Mouse (Mus musculus): ENCODE results near the gene Tead1. TPM values are rescaled to one million over a fixed set of nuclear protein-coding genes. Genes with fewer than 3 reads are reported as not detected.

Tead1 gene
- polyA plus RNA-seq, 1 experiment = 210 TPM

DNA sequence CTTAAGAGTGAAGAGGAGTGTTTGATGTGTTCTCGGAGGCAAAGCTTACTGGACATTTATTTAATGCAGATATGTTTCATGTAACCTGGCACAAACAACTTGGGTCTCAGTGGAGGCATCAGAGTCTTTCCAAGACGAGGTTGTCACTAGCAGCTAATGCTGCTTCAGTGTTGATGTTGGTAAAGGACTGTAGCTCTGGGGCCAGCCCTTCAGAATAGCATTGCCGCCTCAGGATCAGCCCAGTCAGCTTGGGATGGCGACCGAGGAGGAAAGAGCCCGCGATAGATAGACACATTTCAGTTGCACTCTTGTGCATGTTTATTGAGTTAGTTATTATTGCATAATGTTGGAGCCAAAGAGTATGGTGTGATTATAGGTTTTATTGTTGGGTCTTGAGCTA lies 108.2 kb downstream of the Tead1 start:
- Histone ChIP-seq H3K9ac (ENCODE audit: low read depth, poor library complexity, severe bottlenecking) (no peak overlapping the region), H3K9me3 (replicated peaks; ENCODE audit: control insufficient read depth, insufficient read depth, low read length, poor library complexity, severe bottlenecking) (no peaks in the 10 kb centered on the region), H3K36me3 (ENCODE audit: control insufficient read depth, insufficient read depth, low read length, poor library complexity, severe bottlenecking) (no peaks in the 10 kb centered on the region), H3K4me3 (ENCODE audit: low read depth, low read length) (no peak overlapping the region), H3K27ac (ENCODE audit: insufficient read depth, low read length) (no peak overlapping the region), H3K4me1 (ENCODE audit: control insufficient read depth, insufficient read depth, low read length) (peaks cover 5% of the 10 kb centered on the region), H3K27me3 (ENCODE audit: control insufficient read depth, insufficient read depth, low read length, poor library complexity, severe bottlenecking) (no peaks in the 10 kb centered on the region)
- TF ChIP-seq POLR2A (IDR thresholded peaks at IDR 0.05; ENCODE audit: insufficient read depth, low read length) (no peak), CTCF (IDR thresholded peaks at IDR 0.05; ENCODE audit: low read depth, low read length) (no peak), EP300 (IDR thresholded peaks at IDR 0.05; ENCODE audit: insufficient read depth, low read depth, low read length) (no peak)

DNA sequence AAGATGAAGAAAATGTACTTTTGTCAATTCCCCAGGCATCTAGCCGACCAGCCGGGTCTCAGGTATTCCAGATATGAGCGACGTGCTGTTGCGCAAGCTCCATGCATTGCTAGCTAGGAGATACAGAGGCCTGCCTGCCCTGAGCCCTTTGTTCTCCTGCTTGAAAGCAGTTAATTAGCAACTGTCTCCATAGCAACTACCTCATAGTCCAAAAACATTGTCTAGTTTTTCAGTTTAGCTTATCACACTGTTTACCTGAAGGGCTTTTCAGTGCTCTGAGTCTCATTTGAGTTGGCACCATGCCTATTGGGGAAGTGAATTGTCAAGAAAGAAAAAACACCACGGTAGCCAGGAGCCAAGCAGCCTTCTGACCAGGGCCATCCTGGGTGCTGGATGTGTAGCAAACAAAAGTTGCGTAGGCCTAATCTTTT lies 109.2 kb downstream of the Tead1 start:
- Histone ChIP-seq H3K27me3 (ENCODE audit: control insufficient read depth, insufficient read depth, low read length, poor library complexity, severe bottlenecking) (no peaks in the 10 kb centered on the region), H3K9me3 (replicated peaks; ENCODE audit: control insufficient read depth, insufficient read depth, low read length, poor library complexity, severe bottlenecking) (no peaks in the 10 kb centered on the region), H3K36me3 (ENCODE audit: control insufficient read depth, insufficient read depth, low read length, poor library complexity, severe bottlenecking) (no peaks in the 10 kb centered on the region), H3K4me1 (ENCODE audit: control insufficient read depth, insufficient read depth, low read length) (peaks cover 5% of the 10 kb centered on the region), H3K9ac (ENCODE audit: low read depth, poor library complexity, severe bottlenecking) (no peak overlapping the region), H3K4me3 (ENCODE audit: low read depth, low read length) (no peak overlapping the region), H3K27ac (ENCODE audit: insufficient read depth, low read length) (no peak overlapping the region)
- TF ChIP-seq EP300 (IDR thresholded peaks at IDR 0.05; ENCODE audit: insufficient read depth, low read depth, low read length) (no peak), CTCF (IDR thresholded peaks at IDR 0.05; ENCODE audit: low read depth, low read length) (no peak), POLR2A (IDR thresholded peaks at IDR 0.05; ENCODE audit: insufficient read depth, low read length) (no peak)

DNA sequence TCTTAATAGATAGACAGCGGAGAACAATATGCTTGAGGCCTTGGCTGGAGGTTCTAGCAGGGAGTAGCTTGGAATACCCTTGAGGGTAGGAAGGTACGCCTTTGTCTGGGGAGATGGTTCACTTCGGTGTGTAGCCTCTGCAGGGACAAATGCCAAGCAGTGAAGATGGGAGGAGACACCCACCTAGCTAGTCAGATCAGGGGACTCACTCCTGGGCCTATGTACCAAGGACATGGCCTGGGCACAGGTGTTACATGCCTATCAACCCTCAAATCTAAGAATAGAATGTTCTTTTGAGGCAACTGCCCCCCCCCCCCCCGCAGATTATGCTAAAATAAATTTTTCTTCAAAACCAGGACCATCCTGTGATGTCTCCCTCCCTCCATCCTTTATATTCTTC lies 110.6 kb downstream of the Tead1 start:
- Histone ChIP-seq H3K36me3 (ENCODE audit: control insufficient read depth, insufficient read depth, low read length, poor library complexity, severe bottlenecking) (no peaks in the 10 kb centered on the region), H3K4me3 (ENCODE audit: low read depth, low read length) (no peak overlapping the region), H3K9ac (ENCODE audit: low read depth, poor library complexity, severe bottlenecking) (no peak overlapping the region), H3K27me3 (ENCODE audit: control insufficient read depth, insufficient read depth, low read length, poor library complexity, severe bottlenecking) (no peaks in the 10 kb centered on the region), H3K4me1 (ENCODE audit: control insufficient read depth, insufficient read depth, low read length) (peaks cover 8% of the 10 kb centered on the region), H3K9me3 (replicated peaks; ENCODE audit: control insufficient read depth, insufficient read depth, low read length, poor library complexity, severe bottlenecking) (no peaks in the 10 kb centered on the region), H3K27ac (ENCODE audit: insufficient read depth, low read length) (no peak overlapping the region)
- TF ChIP-seq CTCF (IDR thresholded peaks at IDR 0.05; ENCODE audit: low read depth, low read length) (no peak), EP300 (IDR thresholded peaks at IDR 0.05; ENCODE audit: insufficient read depth, low read depth, low read length) (no peak), POLR2A (IDR thresholded peaks at IDR 0.05; ENCODE audit: insufficient read depth, low read length) (no peak)

DNA sequence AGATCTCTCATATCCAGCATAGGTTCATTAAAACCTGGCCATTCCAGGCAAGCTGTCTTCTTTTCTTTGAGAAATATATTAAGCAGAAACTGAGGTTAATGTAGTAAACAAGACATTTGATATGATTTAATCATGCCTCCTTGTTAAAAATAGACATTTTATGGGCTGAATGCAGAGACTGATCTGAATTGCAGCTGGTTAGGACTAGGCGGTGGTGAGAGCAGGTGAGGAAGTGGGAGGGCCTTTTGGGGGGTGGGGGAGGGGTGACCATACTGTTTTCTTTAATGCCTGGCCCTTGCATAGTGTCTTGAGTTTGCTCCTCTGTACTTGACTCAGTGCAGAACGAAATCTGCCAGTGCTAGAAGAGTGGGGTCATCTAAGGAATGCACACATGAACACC lies 111.2 kb downstream of the Tead1 start:
- Histone ChIP-seq H3K4me3 (ENCODE audit: low read depth, low read length) (no peak overlapping the region), H3K27me3 (ENCODE audit: control insufficient read depth, insufficient read depth, low read length, poor library complexity, severe bottlenecking) (no peaks in the 10 kb centered on the region), H3K36me3 (ENCODE audit: control insufficient read depth, insufficient read depth, low read length, poor library complexity, severe bottlenecking) (no peaks in the 10 kb centered on the region), H3K27ac (ENCODE audit: insufficient read depth, low read length) (no peak overlapping the region), H3K9ac (ENCODE audit: low read depth, poor library complexity, severe bottlenecking) (no peak overlapping the region), H3K4me1 (ENCODE audit: control insufficient read depth, insufficient read depth, low read length) (peaks cover 5% of the 10 kb centered on the region), H3K9me3 (replicated peaks; ENCODE audit: control insufficient read depth, insufficient read depth, low read length, poor library complexity, severe bottlenecking) (no peaks in the 10 kb centered on the region)
- no peak for TF ChIP-seq EP300 (IDR thresholded peaks at IDR 0.05; ENCODE audit: insufficient read depth, low read depth, low read length)
- no peak for TF ChIP-seq CTCF (IDR thresholded peaks at IDR 0.05; ENCODE audit: low read depth, low read length)
- no peak for TF ChIP-seq POLR2A (IDR thresholded peaks at IDR 0.05; ENCODE audit: insufficient read depth, low read length)

DNA sequence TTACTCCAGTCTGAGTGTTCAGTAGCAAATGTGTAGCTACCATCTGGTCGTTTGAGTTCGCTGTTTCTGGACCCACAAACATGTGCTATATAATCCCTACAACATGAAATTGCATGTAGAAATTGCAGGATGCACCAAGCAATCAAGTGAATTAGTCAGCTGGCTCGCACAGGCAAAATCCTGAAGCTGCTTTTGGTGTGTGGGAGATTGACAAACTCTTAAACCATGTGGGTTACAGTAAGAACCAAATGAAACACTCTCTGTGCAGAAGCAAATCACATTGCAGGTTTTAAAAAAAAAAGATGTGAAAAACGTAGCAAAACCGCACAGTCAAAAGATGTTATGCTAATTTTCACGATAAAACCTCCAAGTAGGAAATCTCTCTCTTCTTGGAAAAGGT lies 113.6 kb downstream of the Tead1 start:
- H3K9me3 ChIP-seq (replicated peaks; ENCODE audit: control insufficient read depth, insufficient read depth, low read length, poor library complexity, severe bottlenecking) = no peaks in the 10 kb centered on the region
- no peak overlapping the region for H3K9ac ChIP-seq (ENCODE audit: low read depth, poor library complexity, severe bottlenecking)
- no peak overlapping the region for H3K27ac ChIP-seq (ENCODE audit: insufficient read depth, low read length)
- no peaks in the 10 kb centered on the region for H3K27me3 ChIP-seq (ENCODE audit: control insufficient read depth, insufficient read depth, low read length, poor library complexity, severe bottlenecking)
- no peaks in the 10 kb centered on the region for H3K36me3 ChIP-seq (ENCODE audit: control insufficient read depth, insufficient read depth, low read length, poor library complexity, severe bottlenecking)
- peaks cover 4% of the 10 kb centered on the region for H3K4me1 ChIP-seq (ENCODE audit: control insufficient read depth, insufficient read depth, low read length)
- TF ChIP-seq CTCF (IDR thresholded peaks at IDR 0.05; ENCODE audit: low read depth, low read length) (no peak), EP300 (IDR thresholded peaks at IDR 0.05; ENCODE audit: insufficient read depth, low read depth, low read length) (no peak), POLR2A (IDR thresholded peaks at IDR 0.05; ENCODE audit: insufficient read depth, low read length) (no peak)
- H3K4me3 ChIP-seq (ENCODE audit: low read depth, low read length) = no peak overlapping the region

DNA sequence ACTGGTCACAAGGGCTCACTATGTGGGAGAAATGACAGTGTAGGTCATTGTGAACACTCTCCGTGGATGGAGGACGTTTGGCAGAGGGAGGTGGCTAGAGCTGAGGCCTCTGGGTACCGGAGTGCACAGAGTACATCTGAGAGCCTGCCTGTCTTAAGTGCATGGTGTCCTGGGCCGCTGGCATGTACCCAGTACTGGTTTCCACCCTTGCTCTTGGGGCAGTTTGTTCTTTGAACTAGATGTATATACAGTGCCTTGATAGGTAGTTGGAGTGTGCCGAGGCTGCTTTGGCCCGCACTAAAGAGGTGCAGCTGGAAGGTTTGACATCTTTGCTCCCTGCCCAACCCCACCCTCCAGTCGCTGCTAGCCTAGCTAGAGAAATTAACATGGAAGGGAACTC lies 114.8 kb downstream of the Tead1 start:
- TF ChIP-seq EP300 (IDR thresholded peaks at IDR 0.05; ENCODE audit: insufficient read depth, low read depth, low read length) (no peak), POLR2A (IDR thresholded peaks at IDR 0.05; ENCODE audit: insufficient read depth, low read length) (no peak), CTCF (IDR thresholded peaks at IDR 0.05; ENCODE audit: low read depth, low read length) (no peak)
- H3K4me3 ChIP-seq (ENCODE audit: low read depth, low read length) = no peak overlapping the region
- no peak overlapping the region for H3K27ac ChIP-seq (ENCODE audit: insufficient read depth, low read length)

More for the DNA sequence above, 114.8 kb downstream of the Tead1 start:
- no peaks in the 10 kb centered on the region for H3K9me3 ChIP-seq (replicated peaks; ENCODE audit: control insufficient read depth, insufficient read depth, low read length, poor library complexity, severe bottlenecking)
- peaks cover 4% of the 10 kb centered on the region for H3K4me1 ChIP-seq (ENCODE audit: control insufficient read depth, insufficient read depth, low read length)
- H3K36me3 ChIP-seq (ENCODE audit: control insufficient read depth, insufficient read depth, low read length, poor library complexity, severe bottlenecking) = no peaks in the 10 kb centered on the region
- no peaks in the 10 kb centered on the region for H3K27me3 ChIP-seq (ENCODE audit: control insufficient read depth, insufficient read depth, low read length, poor library complexity, severe bottlenecking)
- H3K9ac ChIP-seq (ENCODE audit: low read depth, poor library complexity, severe bottlenecking) = no peak overlapping the region
